Mouse (Mus musculus) thymus, adult 2 months (tissue): ENCODE measurements around the gene Plpp6.

Source experiments
- CTCF ChIP-seq: fragments of 200-500 bp; IDR thresholded peaks from 2 replicates; pipeline ENCODE4 v1.5.1; 2012; ENCODE audit warnings: mild to moderate bottlenecking, control low read depth, low read length, moderate library complexity, borderline replicate concordance; ENCODE audit not compliant: control insufficient read depth, poor library complexity, insufficient read depth; ENCODE audit errors: extremely low read depth
- POLR2A ChIP-seq: fragments of 200-500 bp; IDR thresholded peaks from 2 replicates; pipeline ENCODE4 v1.6.1; 2012; ENCODE audit warnings: mild to moderate bottlenecking, low read length, control low read depth, moderate library complexity; ENCODE audit not compliant: control insufficient read depth, poor library complexity, insufficient read depth; ENCODE audit errors: extremely low read depth

- no peak for TF ChIP-seq CTCF
- TF ChIP-seq POLR2A: no peak
Measured at GRCm38 (mm10) chr19:28995366-28995765, 31.6 kb downstream of the Plpp6 start.
